Mouse (Mus musculus) megakaryocyte, embryonic 14.5 days (primary cell): ENCODE results near the gene Kif1b.

ENCODE experiments used
- FLI1 ChIP-seq: IDR thresholded peaks from 2 replicates; pipeline ENCODE4 v1.6.1; 2012; ENCODE audit warnings: low read length, inconsistent platforms, mixed read lengths
- GATA1 ChIP-seq: IDR thresholded peaks from 3 replicates; pipeline ENCODE4 v1.6.1; 2012; ENCODE audit warnings: mixed read lengths, low read length, inconsistent platforms, borderline replicate concordance

- TF ChIP-seq GATA1, result no peak
- no peak for TF ChIP-seq FLI1
Observed at GRCm38 (mm10) chr4:149344311-149344710, 36.8 kb upstream of the Kif1b start.
